Mouse (Mus musculus) embryonic facial prominence, embryonic 13.5 days (tissue): ENCODE data around the gene Supt20. TPM values are rescaled to one million over a fixed set of nuclear protein-coding genes. Genes with fewer than 3 reads are reported as not detected.

Source experiments
- ATAC-seq: fragments of 200-750 bp; cut with Nextera tagmentation; 2 replicates; pipeline ENCODE4 v1.8.0; 2017; ENCODE audit warnings: low read depth; ENCODE audit not compliant: insufficient number of reproducible peaks, insufficient read depth, low FRiP score, low TSS enrichment
- H3K27ac ChIP-seq: fragments of 300-500 bp; sonication (generic); 2 replicates; pipeline ENCODE4 v1.5.1; 2015; ENCODE audit warnings: moderate library complexity, mild to moderate bottlenecking, inconsistent platforms
- H3K27me3 ChIP-seq: fragments of 300-500 bp; sonication (generic); 2 replicates; pipeline ENCODE4 v1.6.1; 2015; ENCODE audit warnings: mild to moderate bottlenecking, inconsistent platforms
- H3K36me3 ChIP-seq: fragments of 300-500 bp; sonication (generic); 2 replicates; pipeline ENCODE4 v1.6.1; 2015; ENCODE audit warnings: mild to moderate bottlenecking, inconsistent platforms
- H3K4me1 ChIP-seq: fragments of 300-500 bp; sonication (generic); 2 replicates; pipeline ENCODE4 v1.6.1; 2015; ENCODE audit warnings: inconsistent platforms
- H3K4me2 ChIP-seq: fragments of 300-500 bp; sonication (generic); 2 replicates; pipeline ENCODE4 v1.6.1; 2015; ENCODE audit warnings: moderate library complexity, mild to moderate bottlenecking, inconsistent platforms
- H3K4me3 ChIP-seq: fragments of 300-500 bp; sonication (generic); 2 replicates; pipeline ENCODE4 v1.5.1; 2015; ENCODE audit warnings: mild to moderate bottlenecking, inconsistent platforms
- H3K9ac ChIP-seq: fragments of 300-500 bp; sonication (generic); 2 replicates; pipeline ENCODE4 v1.6.1; 2015; ENCODE audit warnings: mild to moderate bottlenecking, inconsistent platforms
- H3K9me3 ChIP-seq: fragments of 300-500 bp; sonication (generic); 2 replicates; pipeline ENCODE4 v1.6.1; 2016; ENCODE audit warnings: inconsistent platforms
- WGBS: fragments of 180-500 bp; shearing (Covaris S2); methylation state at CpG from one replicate; pipeline ENCODE4 v1.1.7; 2015; ENCODE audit warnings: mixed read lengths; 5-methylcytosine and 5-hydroxymethylcytosine counted together
- polyA plus RNA-seq: library from polyadenylated mRNA; unstranded; fragments of >200 nt; fragmentation: Nextera tagmentation; extraction: Ambion mirVana; gene quantifications from 2 replicates; pipeline ENCODE4 v1.2.1, GENCODE M21; 2015

Gene Supt20
- 125 and 128 TPM in 2 replicates for polyA plus RNA-seq

DNA sequence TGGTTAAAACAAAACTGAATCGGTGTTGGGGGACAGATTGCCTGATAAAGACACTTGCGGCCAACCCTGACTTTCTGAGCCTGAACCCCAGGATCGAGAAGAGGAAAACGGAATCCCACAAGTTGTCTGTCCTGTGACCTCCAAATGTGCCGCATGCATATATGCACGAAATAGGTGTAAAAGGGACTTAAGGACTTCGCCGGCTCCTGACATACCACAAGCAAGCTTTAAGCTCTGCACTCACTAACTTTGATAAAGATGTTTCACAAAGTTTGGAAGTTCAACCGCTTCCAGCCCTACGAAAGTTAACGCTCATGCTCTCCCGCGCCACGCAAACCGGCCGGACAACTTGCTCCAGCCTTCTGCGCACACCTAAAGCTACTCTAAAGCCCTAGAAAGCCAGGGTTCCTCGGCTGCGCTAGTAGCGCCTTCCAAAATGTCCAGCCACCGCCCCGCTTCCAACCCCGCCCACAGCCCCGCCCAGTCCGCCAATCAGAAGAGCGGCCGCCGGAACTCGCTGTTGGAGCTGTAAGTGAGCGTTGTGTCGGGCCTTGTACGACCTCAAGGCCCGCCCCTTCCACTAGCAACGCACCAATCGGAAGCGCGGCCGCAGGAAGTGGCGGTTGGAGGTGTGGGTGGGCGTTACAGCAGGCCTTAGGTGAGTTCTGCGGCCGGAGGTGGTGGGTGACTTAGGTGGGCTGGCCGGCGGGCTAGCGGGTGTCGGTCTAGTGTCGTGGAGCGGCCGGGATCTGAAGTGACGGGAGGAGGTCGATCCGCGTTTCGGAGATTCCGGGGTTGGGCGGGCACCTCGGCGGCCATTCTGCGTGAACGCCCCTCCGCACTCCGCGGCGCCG is at the start of gene Supt20:
Gene Supt20 (plus strand): TSS at position 606 of the 854 bp plus-strand sequence.
- Histone ChIP-seq H3K4me2 (peak within 1 kb of the TSS; percentile 76), H3K27me3 (no peaks in the 10 kb centered on the region)
- ATAC-seq: peak; percentile 99

DNA sequence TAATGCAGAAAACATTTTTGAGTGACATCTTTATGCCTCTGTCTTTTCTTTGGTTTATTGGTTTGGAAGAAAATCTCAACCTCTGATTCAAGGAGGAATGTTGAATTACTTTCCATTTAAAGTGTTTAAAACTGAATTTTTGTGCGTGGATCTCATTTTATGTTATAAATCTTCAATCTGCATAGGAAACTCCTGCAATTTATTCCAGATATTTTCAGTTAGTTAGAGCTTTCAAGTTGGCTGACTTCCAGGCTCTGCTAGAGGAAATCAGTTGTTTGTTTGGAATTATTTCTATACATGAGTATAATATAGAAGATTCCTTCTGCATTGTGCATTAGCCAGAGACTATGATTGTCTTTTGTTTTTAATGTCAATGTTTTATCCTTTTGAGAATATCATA is 49.8 kb upstream of the Supt20 start:
- Histone ChIP-seq H3K9ac (no peak overlapping the region), H3K36me3 (no peaks in the 10 kb centered on the region), H3K4me3 (no peak overlapping the region), H3K4me2 (no peak overlapping the region), H3K27ac (no peak overlapping the region), H3K27me3 (no peaks in the 10 kb centered on the region), H3K4me1 (peaks cover 20% of the 10 kb centered on the region), H3K9me3 (no peaks in the 10 kb centered on the region)
- 26% methylated on average over 1 of the region's 1 CpGs for WGBS
- ATAC-seq: no peak

More for the DNA sequence above, at the start of gene Supt20:
- Histone ChIP-seq H3K4me1 (peaks cover 6% of the 10 kb centered on the region; the same call in 1 of the 2 replicates), H3K36me3 (peaks cover 18% of the 10 kb centered on the region), H3K9ac (peak within 1 kb of the TSS; percentile 80), H3K4me3 (peak within 1 kb of the TSS; percentile 75), H3K9me3 (no peaks in the 10 kb centered on the region), H3K27ac (peak within 1 kb of the TSS; percentile 89)
- WGBS: 2% methylated on average over 65 of the region's 65 CpGs

DNA sequence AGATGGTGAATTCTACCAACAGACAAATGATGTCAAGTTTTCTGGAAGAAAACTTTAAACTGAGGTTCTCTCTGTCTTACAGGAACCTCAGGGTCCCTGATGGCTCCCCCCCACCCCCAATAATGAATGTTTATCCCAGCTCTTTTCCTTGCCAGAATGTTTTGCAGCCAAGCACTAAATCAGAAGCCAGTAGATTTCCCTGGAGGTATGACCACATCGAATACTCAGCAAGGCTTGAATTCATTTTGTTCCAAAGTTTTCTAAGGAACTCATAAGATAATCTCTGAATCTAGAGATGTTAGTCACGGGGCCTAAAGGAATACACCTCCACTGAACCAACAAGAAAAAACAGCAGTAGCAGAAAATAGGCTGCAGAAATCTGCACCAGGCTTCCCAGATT is 45.0 kb upstream of the Supt20 start:
- ATAC-seq: no peak
- WGBS: 17% methylated on average over 2 of the region's 2 CpGs
- Histone ChIP-seq H3K27ac (peak overlapping the region; percentile 73), H3K27me3 (no peaks in the 10 kb centered on the region), H3K4me2 (no peak overlapping the region), H3K9me3 (no peaks in the 10 kb centered on the region), H3K36me3 (no peaks in the 10 kb centered on the region), H3K4me1 (peaks cover 38% of the 10 kb centered on the region), H3K4me3 (no peak overlapping the region), H3K9ac (no peak overlapping the region)

DNA sequence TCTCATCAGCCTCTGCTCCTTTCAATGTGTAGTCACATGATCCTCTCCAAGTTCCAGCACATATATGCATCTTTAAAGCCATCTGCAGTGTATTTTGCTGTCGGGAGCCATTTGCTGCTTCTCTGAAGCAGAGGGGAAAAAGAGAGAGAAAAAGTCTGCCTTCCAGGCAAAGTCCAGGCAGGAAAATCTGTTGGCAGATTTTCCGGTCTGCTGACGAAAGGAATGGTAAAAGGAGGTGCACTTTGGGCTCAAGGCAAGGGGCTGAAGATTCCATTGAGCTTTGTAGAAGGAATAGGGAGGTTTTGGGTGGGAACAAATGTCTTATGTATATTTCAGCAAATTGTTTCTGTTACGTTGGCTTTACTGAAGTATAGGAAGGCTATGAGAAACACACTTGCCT is 41.0 kb upstream of the Supt20 start:
- Histone ChIP-seq H3K36me3 (no peaks in the 10 kb centered on the region), H3K4me3 (no peak overlapping the region), H3K9ac (no peak overlapping the region), H3K4me2 (no peak overlapping the region), H3K27ac (peak overlapping the region; percentile 62; the same call in 1 of the 2 replicates), H3K27me3 (no peaks in the 10 kb centered on the region), H3K4me1 (peaks cover 30% of the 10 kb centered on the region), H3K9me3 (no peaks in the 10 kb centered on the region)
- no peak for ATAC-seq
- 30% methylated on average over 4 of the region's 4 CpGs for WGBS

DNA sequence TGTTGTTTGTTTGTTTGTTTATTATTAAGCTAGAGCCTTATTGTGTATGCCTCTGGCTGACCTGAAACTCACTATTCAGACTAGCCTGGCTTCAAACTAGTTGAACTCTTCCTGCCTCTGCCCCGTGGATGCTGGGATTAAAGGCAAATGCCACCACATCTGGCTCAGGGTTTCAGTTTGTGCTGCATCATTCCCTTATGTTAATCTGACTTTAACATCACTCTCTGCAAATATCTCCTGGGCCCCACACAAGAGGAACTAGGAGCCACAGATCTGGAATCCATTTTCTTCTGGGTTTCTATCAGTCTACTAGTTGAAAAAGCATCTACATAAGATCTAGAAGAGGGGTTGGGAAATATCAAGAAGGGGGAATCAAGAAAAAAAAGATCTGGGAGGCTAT is 38.4 kb upstream of the Supt20 start:
- Histone ChIP-seq H3K4me3 (no peak overlapping the region), H3K9me3 (0 out of 2 replicates have a peak, but pooled peaks cover under 1% of the 10 kb centered on the region), H3K4me1 (peaks cover 16% of the 10 kb centered on the region), H3K27me3 (no peaks in the 10 kb centered on the region), H3K27ac (no peak overlapping the region), H3K4me2 (no peak overlapping the region), H3K9ac (no peak overlapping the region), H3K36me3 (no peaks in the 10 kb centered on the region)
- 62% methylated on average over 1 of the region's 1 CpGs for WGBS
- ATAC-seq: no peak

DNA sequence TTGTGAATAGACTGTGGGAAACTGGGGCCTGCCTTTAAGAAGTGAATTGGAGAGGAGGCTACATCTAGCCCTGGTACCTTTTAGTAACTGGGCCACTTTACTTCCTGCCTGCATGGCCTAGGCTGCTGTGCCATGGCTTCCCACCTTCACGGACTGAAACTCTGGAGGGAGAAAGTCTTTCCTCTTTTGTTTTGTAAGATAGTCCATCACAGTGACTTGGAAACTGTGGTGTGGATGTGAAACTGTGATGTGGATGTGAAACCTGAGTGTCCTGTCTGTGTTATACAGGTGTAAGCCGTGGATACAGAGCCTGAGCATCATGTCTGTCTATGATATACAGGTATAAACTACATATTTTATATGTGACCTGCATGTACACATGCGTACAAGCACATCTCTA is 35.5 kb upstream of the Supt20 start:
- WGBS: 84% methylated on average over 3 of the region's 3 CpGs
- ATAC-seq: no peak

DNA sequence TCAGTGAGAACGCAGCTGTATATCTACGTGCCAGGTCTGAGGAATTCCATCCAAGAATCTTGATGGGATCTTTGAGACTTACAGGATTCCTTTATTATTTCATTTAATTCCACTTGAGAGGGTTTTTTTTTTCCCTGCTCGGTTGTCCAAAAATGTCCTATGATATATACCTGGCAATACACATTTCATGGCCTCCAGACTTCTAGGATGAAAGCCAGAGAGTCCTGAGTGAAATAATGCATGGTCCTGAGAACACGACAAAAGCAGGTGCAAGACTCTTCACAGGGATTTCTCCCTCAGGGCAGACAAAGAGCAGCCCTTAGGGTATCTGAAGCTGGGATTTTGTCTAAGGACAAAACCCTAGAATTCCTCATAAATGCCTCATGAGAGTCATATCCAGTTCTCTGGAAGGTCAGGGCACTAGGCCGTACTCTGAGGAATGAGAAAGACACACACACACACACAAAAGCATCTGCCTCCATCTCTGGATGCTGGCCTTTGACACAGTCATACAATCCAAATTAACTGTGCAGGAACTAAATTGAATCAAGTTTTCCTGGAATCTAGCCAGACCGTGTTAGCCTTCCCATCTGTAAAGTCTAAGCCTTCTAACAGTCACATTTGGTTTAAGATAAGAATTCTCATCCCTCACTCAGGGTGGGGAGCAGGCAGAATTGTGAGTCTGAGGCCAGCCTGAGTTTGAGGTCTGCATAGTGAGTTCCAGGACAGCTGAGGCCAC is 34.5 kb upstream of the Supt20 start:
- Histone ChIP-seq H3K27ac (peak overlapping the region; percentile 39; the same call in 1 of the 2 replicates), H3K36me3 (no peaks in the 10 kb centered on the region), H3K27me3 (no peaks in the 10 kb centered on the region), H3K9ac (no peak overlapping the region), H3K4me3 (no peak overlapping the region), H3K9me3 (0 out of 2 replicates have a peak, but pooled peaks cover 3% of the 10 kb centered on the region), H3K4me2 (no peak overlapping the region), H3K4me1 (peaks cover 10% of the 10 kb centered on the region)
- 52% methylated on average over 6 of the region's 6 CpGs for WGBS
- 0 out of 2 replicates have a peak, but pooled peaks have one; percentile 15 for ATAC-seq

More for the DNA sequence above, 35.5 kb upstream of the Supt20 start:
- Histone ChIP-seq H3K9ac (no peak overlapping the region), H3K27me3 (no peaks in the 10 kb centered on the region), H3K4me1 (peaks cover 10% of the 10 kb centered on the region), H3K36me3 (no peaks in the 10 kb centered on the region), H3K4me2 (no peak overlapping the region), H3K9me3 (0 out of 2 replicates have a peak, but pooled peaks cover 3% of the 10 kb centered on the region), H3K27ac (no peak overlapping the region), H3K4me3 (no peak overlapping the region)

DNA sequence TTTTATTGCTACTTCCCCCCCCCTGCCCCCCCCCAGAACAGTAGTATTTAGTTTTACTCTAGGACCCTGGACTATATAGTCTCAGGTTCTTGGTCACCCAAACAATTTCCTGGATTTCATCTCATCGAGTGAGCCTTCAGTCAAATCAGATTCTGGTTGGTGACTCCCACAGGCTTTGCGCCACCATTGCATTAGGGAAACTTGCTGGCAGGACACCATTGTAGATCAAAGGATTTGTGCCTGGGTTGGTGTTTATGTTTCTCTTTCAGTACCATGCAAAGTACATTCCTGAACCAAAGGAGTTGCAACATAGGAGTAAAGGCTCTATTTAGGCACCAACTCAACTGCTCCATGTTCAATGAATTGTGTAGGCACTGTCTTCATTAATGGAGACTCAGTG is 32.9 kb upstream of the Supt20 start:
- no peak overlapping the region for H3K9ac ChIP-seq
- no peaks in the 10 kb centered on the region for H3K36me3 ChIP-seq
- 92% methylated on average over 2 of the region's 2 CpGs for WGBS

DNA sequence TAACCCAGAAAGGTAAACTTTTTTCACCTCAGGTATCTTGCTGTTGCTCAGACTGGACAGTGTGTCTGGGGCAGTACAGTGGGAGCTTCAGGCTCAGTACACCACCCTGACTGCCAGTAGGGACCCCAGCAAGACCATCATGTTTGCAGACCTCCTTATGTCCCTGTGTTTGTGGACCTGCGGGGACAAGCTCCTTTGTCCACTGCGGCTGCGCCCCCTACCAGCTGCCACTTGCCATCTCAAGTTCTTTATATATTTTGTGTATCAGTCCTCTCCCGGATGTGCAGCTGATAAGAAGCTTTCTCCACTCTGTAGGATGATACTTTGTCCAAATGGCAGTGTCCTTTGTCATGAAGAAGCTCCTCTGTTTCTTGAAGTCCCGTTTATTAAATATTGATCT is 30.2 kb upstream of the Supt20 start:
- no peak overlapping the region for H3K4me2 ChIP-seq
- WGBS: 60% methylated on average over 5 of the region's 5 CpGs
- peaks cover 5% of the 10 kb centered on the region for H3K4me1 ChIP-seq
- no peak overlapping the region for H3K9ac ChIP-seq
- no peaks in the 10 kb centered on the region for H3K36me3 ChIP-seq
- H3K4me3 ChIP-seq: no peak overlapping the region
- no peaks in the 10 kb centered on the region for H3K27me3 ChIP-seq
- H3K9me3 ChIP-seq: 0 out of 2 replicates have a peak, but pooled peaks cover 3% of the 10 kb centered on the region
- ATAC-seq: no peak
- no peak overlapping the region for H3K27ac ChIP-seq

More for the DNA sequence above, 32.9 kb upstream of the Supt20 start:
- Histone ChIP-seq H3K27me3 (no peaks in the 10 kb centered on the region), H3K4me2 (no peak overlapping the region), H3K9me3 (0 out of 2 replicates have a peak, but pooled peaks cover 3% of the 10 kb centered on the region), H3K27ac (no peak overlapping the region), H3K4me3 (no peak overlapping the region), H3K4me1 (peaks cover 10% of the 10 kb centered on the region)
- no peak for ATAC-seq

DNA sequence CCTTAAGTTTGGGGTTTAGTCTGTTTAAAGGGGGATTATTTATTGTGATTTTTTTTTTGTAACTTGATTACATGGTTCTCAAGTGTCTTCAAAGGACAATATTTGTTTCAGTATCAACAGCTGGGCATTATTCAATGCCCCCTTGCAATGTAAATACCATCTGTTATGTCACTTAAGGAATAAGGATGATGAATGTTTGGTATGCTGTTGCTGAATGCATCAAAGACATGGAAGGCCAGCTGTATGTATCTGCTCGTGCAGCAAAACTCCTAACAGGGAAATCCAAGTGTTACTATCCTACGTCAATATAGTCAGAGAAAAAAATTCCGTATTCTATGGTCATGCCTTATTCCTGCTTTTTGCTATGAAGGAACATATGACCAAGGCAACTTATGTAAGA is 24.5 kb upstream of the Supt20 start:
- Histone ChIP-seq H3K9me3 (no peaks in the 10 kb centered on the region), H3K4me3 (no peak overlapping the region), H3K27ac (no peak overlapping the region), H3K4me2 (no peak overlapping the region), H3K9ac (no peak overlapping the region), H3K27me3 (no peaks in the 10 kb centered on the region), H3K4me1 (peaks cover 4% of the 10 kb centered on the region; the same call in 1 of the 2 replicates), H3K36me3 (no peaks in the 10 kb centered on the region)
- 66% methylated on average over 3 of the region's 3 CpGs for WGBS
- no peak for ATAC-seq

DNA sequence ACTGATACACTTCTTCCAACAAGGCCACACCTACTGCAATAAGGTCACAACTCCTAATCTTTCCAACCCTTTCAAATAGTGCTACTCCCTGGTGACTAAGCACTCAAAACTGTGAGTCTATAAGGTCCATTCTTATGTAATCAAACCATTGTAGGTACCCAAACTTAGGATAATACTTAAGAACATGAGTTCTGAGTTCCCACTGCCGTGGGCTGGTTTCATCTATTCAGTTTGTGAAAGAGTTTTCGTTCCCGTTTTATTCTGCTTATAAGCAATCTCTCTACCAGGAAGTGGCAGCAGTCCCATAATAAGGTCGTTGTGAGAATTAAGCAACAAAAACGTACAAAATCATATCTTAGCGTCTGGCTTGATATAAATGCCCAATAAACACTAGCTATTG is 23.9 kb upstream of the Supt20 start:
- no peak overlapping the region for H3K27ac ChIP-seq
- 85% methylated on average over 6 of the region's 6 CpGs for WGBS
- no peaks in the 10 kb centered on the region for H3K9me3 ChIP-seq
- no peak for ATAC-seq
- no peak overlapping the region for H3K9ac ChIP-seq
- no peaks in the 10 kb centered on the region for H3K27me3 ChIP-seq
- H3K4me2 ChIP-seq: no peak overlapping the region
- H3K36me3 ChIP-seq: no peaks in the 10 kb centered on the region
- no peak overlapping the region for H3K4me3 ChIP-seq
- peaks cover 10% of the 10 kb centered on the region; the same call in 1 of the 2 replicates for H3K4me1 ChIP-seq
